Mouse (Mus musculus) cerebellum, adult 2 months (tissue): ENCODE measurements around the gene Lix1l.

Source experiments
- CTCF ChIP-seq: fragments of 200-500 bp; IDR thresholded peaks from 2 replicates; pipeline ENCODE4 v1.5.1; 2011; ENCODE audit warnings: low read depth, mild to moderate bottlenecking, control low read depth, low read length, moderate library complexity, borderline replicate concordance; ENCODE audit not compliant: insufficient read depth
- POLR2A ChIP-seq: fragments of 200-500 bp; IDR thresholded peaks from 2 replicates; pipeline ENCODE4 v1.6.1; 2011; ENCODE audit warnings: low read length, control low read depth, borderline replicate concordance; ENCODE audit not compliant: insufficient read depth

- TF ChIP-seq CTCF (no peak), POLR2A (no peak)
Measured at GRCm38 (mm10) chr3:96635906-96636305, 35.0 kb downstream of the Lix1l start.
